Mouse (Mus musculus) embryo, embryonic 9.5 days (tissue): ENCODE results near the gene Arhgap21.

Experiments used
- DNase-seq: peaks from one replicate; pipeline ENCODE4 v3.0.0-alpha.2; 2017; ENCODE audit errors: extremely low spot score

The Arhgap21 gene

GRCm38 (mm10) chr2:20896446-20896845 is 72.2 kb downstream of the Arhgap21 start:
- no peak for DNase-seq

GRCm38 (mm10) chr2:20894100-20894690 is 74.5 kb downstream of the Arhgap21 start:
- peak; percentile 49 for DNase-seq

DNA sequence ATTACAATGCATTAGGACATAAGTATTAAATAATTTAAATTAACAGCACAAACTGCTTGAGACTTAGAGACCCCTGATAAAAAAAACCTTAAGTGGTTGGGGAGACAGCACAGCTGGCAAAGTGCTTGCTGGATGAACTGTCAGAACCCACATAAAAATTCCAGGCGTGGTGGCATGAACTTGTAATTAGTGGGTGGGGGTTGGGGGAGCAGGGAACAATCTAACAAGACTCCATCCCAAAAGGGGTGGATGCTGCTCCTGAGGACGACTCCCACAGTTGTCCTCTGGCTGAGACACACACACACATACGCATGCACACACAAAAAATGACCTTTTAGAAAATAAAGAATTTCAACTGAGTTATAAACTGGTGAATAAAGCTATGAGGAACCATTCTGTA is 79.9 kb downstream of the Arhgap21 start:
- no peak for DNase-seq

DNA sequence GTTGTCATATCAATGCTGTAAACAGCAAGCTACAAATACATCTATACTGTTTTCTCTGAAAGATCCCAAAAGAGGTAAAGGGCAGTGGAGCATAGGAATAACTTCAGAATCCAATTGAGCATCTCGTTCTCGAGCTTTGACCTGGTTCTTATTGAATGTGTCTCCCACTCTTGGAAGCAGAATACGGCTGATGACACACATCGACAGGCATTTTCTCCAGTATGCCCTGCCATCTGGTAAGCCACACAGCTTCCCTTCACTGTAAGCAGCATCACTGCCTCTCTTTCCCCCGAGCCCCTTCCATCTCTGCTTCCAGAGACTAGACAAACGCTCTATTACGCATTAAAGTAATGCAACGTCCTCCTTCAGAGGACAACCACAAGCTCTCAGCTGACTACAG is 85.4 kb downstream of the Arhgap21 start:
- DNase-seq: no peak

- no peak for DNase-seq
Observed at GRCm38 (mm10) chr2:20879877-20880605, 88.6 kb downstream of the Arhgap21 start.

- DNase-seq: no peak
Observed at GRCm38 (mm10) chr2:20874621-20875020, 94.1 kb downstream of the Arhgap21 start.

GRCm38 (mm10) chr2:20869212-20869965 is 99.3 kb downstream of the Arhgap21 start:
- no peak for DNase-seq

DNA sequence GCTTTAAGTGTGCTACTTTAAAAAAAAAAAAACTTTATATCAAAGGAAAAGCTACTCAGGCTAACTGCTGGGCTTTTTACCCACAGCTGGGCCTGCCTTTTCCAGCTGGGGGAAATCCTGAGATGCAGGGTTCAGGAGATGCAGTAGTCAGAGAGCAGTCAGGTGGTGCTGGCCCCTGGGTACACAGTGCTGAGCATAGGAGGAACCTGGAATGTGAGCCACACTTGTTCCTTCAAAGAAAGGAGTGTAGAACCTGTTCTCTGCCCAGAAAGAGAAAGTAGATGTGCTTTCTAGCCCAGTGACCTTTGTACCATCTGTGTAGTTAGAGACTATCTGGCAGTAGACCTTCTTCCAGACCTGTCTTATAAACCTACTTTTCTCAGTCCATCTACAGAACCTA is 100.6 kb downstream of the Arhgap21 start:
- no peak for DNase-seq

DNA sequence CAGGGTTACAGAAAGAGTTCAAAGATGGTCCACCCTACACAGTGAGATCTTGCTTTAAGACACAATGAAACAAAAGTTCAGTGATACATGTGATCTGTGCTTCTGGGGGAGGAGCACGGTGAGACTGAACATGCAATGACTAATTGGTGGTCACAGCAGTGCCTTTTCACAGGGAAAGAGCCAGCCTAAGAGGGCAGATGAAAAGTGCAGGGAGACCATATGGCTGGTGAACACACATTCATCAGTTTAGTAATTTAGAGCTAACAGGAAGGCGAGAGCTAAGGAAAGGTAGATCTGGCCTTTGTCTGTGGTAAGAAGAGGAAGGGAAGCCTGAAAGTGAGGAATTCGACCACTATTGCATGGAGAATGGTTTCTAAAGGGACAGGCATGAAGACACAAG is 102.9 kb downstream of the Arhgap21 start:
- no peak for DNase-seq

GRCm38 (mm10) chr2:20864569-20864968 is 104.1 kb downstream of the Arhgap21 start:
- no peak for DNase-seq

DNA sequence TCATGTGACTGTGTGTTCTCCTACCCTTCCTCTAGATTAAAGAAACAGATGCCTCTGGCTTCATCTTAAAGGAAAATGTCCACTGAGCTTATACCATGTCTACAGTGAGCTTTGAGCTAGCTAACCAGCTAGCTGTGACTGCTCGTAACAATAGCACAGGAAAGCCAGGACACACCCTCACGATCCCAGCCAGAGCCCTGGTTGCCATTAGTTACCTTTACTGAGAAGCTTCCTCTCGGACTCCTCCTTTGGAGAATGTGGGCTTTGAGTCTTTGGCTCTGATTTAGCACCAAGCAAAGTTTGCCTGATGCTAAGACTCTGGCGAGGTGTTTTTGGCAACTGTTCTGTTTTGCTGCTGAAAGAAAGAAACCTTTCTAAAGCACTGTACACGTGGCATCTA is 107.9 kb downstream of the Arhgap21 start:
- DNase-seq: no peak

DNA sequence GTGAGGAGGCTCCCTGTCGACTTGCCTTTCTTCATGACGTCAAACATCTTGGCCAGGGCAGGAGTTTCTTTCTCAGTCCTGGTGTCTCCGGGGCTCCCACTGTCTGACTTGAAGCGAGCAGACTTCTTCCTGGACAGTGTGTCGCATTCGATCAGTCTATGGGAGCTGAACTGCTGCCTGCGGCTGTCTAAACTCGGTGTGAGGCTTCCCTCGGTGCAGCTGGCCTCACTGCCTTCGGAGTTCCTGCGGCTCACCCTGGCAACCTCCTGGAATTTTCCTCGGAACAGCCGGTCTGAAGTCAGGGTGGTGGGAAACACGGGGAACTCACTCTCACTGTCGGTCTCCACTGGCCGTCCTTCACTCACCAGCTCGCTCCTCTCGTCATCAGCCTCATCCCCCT is 119.3 kb downstream of the Arhgap21 start:
- no peak for DNase-seq

DNA sequence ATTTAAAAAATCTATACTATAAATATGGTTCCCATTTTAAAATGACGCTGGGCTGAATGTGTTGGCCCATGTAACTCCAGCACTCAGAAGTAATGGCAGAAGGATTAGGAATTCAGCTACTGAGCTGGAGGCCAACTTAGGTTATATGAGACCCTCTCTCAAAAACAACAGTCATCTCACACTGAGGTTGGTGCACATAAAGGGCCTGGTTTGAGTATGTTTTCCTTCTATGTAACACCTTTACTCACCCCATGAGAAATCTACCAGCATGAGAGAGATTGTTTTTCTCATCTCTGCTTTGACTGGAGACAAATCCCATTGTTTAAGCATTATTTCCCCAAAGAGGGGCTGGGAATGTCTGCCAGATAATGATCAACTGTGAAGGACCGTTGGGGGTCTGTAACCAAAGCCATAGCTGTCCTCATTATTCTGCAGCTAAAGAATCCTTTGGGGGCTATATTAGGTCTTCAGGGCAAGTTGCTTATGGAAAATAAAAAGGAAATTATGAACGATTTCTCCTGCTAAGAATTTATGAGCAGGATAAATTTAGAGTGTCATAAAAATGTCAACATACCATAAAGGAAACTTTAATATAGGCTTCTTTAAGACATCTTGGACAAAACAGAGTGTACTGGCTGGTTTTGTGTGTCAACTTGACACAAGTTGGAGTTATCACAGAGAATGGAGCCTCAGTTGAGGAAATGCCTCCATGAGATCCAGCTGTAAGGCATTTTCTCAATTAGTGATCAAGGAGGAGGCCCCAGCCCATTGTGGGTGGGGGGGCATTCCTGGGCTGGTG is 136.9 kb downstream of the Arhgap21 start:
- no peak for DNase-seq

- no peak for DNase-seq
Observed at GRCm38 (mm10) chr2:20830882-20831281, 137.8 kb downstream of the Arhgap21 start.

DNA sequence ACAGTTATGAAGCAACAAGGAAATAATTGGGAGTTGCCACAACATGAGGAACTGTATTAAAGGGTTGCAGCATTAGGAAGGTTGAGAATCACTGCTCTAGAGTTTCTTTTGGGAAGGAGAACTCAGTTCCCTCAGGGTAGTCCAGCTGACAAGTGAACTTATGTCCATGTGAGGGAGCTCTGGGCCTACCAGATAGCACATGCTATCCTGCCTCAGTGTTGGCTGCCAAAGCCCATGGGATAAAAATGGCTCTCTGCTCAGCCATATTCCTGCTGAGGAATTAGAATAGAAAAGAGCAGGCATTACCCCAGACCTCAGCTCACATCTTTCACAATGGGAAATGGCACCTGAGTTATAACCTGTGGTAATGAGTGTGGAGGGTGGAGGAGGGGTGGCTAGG is 142.4 kb downstream of the Arhgap21 start:
- DNase-seq: no peak

DNA sequence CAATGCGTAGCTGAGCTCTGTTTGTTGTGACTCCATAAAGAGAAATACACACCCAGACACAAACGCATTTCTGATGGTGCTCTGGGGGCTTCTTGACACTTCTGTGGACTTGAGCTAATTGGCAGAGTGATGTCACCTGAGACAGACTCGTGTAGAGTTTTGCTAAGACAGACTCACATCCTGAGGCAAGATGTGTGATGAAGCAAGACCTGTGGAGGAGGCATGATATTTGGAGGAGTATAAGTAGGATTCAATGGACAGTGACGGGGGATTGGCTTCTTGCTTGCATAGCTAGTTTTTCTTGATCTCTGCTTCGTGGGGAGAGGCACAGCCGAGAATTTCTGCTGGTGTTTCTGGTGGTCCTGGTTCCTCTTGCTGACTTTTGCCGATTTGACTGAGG is 150.5 kb downstream of the Arhgap21 start:
- DNase-seq: no peak

- DNase-seq: no peak
Observed at GRCm38 (mm10) chr2:20813986-20814385, 154.7 kb downstream of the Arhgap21 start.

GRCm38 (mm10) chr2:20811506-20811905 is 157.2 kb downstream of the Arhgap21 start:
- DNase-seq: no peak

DNA sequence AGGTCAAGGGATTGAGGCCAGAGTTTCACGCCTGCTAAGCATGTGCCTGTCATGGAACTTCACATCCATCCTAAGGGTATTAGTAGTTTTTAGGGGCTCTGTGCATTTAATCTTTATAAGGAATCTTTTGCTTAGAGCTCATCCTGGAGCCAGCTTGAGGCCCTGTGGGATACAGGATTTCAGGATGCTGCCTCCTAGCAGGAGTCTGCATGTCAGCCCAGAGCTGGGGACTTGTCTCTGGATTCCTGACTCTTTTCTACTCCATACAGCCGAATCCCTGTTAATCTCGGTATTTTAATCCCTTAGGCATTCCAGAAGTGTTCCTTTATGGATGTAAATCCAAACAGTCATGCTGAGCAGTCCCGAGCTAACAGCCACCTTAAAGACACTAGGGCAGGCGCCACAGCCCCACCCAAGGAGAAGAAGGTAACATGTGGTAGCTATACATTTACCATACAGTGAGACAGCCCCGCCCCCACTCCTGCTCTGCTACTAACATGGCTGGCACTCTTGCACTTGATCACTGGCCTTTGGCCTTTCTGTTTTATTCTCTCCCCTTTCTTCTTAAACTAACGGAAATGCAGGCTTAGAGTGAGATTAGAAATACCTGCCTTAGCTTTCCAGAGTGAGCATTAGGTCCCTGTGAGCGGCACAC is 167.3 kb downstream of the Arhgap21 start:
- DNase-seq: no peak
